10 mouse cellular contexts compared by ENCODE assay signal in genomic region chr19:57686596-57686995, GRCm38 (mm10).
A peak's percentile ranks its signal among the peaks of the same experiment; 100 is the strongest.
DNase-seq lines count a peak whose midpoint lies in the region; ATAC-seq lines count a peak whose summit lies in the region.
"Had no signal": no experiment of that assay in that cellular context is flagged by ENCODE, and none has a peak within 500 bp of the region (broad histone marks: within the 10 kb centered on the region; RNA-seq: fewer than 3 reads in every experiment).

No protein-coding gene starts in this region.

- DNase-seq in forebrain, embryonic 14.5 days (ENCODE audit: low spot score) = peak; percentile 41
- no peak for DNase-seq in neural tube, embryonic 10.5 days (ENCODE audit: extremely low spot score, low spot score)
- peak; percentile 33 to 64 for DNase-seq in left cerebral cortex, postnatal 14 days (ENCODE audit: low spot score in 2 of 2)
- no peak for DNase-seq in kidney, postnatal 36 days
- no peak for DNase-seq in kidney, postnatal 4 days

- H3K27ac ChIP-seq in forebrain, embryonic 14.5 days (ENCODE audit: low read depth, low read length) = no peak overlapping the region
- H3K27ac ChIP-seq in forebrain, embryonic 12.5 days = no peak overlapping the region
- H3K27ac ChIP-seq in neural tube, embryonic 13.5 days (replicated peaks) = peak overlapping the region; percentile 61
- H3K27ac ChIP-seq: embryonic facial prominence, embryonic 12.5 days; intestine, embryonic 15.5 days had no signal

- WGBS in forebrain, embryonic 14.5 days = 75% methylated on average over 20 of the region's 20 CpGs
- 82% methylated on average over 20 of the region's 20 CpGs for WGBS in forebrain, embryonic 12.5 days
- 70% methylated on average over 20 of the region's 20 CpGs for WGBS in neural tube, embryonic 13.5 days

- H3K4me3 ChIP-seq in forebrain, embryonic 14.5 days (ENCODE audit: low read depth, low read length) = no peak overlapping the region
- no peak overlapping the region for H3K4me3 ChIP-seq in forebrain, embryonic 12.5 days (replicated peaks)
- H3K4me3 ChIP-seq in neural tube, embryonic 13.5 days = no peak overlapping the region
- H3K4me3 ChIP-seq: embryonic facial prominence, embryonic 12.5 days; intestine, embryonic 15.5 days had no signal

- intact Hi-C loops in left cerebral cortex, postnatal 14 days (cut with DNase I) = no loop called here

- H3K9ac ChIP-seq in forebrain, embryonic 14.5 days (ENCODE audit: low read length) = no peak overlapping the region
- H3K9ac ChIP-seq in forebrain, embryonic 12.5 days = no peak overlapping the region
- no peak overlapping the region for H3K9ac ChIP-seq in neural tube, embryonic 13.5 days
- H3K9ac ChIP-seq: embryonic facial prominence, embryonic 12.5 days; intestine, embryonic 15.5 days had no signal

- H3K4me2 ChIP-seq in forebrain, embryonic 14.5 days (ENCODE audit: low read length) = no peak overlapping the region
- no peak overlapping the region for H3K4me2 ChIP-seq in forebrain, embryonic 12.5 days
- H3K4me2 ChIP-seq in neural tube, embryonic 13.5 days = no peak overlapping the region
- H3K4me2 ChIP-seq: embryonic facial prominence, embryonic 12.5 days; intestine, embryonic 15.5 days had no signal

- no peaks in the 10 kb centered on the region for H3K9me3 ChIP-seq in forebrain, embryonic 14.5 days (replicated peaks; ENCODE audit: control insufficient read depth, low read length)
- no peaks in the 10 kb centered on the region for H3K9me3 ChIP-seq in forebrain, embryonic 12.5 days
- H3K9me3 ChIP-seq in neural tube, embryonic 13.5 days = no peaks in the 10 kb centered on the region
- H3K9me3 ChIP-seq: embryonic facial prominence, embryonic 12.5 days; intestine, embryonic 15.5 days had no signal

- peaks cover 8% of the 10 kb centered on the region; the same call in 1 of the 2 replicates for H3K36me3 ChIP-seq in forebrain, embryonic 14.5 days (ENCODE audit: control insufficient read depth, insufficient read depth, low read length)
- H3K36me3 ChIP-seq in forebrain, embryonic 12.5 days (replicated peaks) = peaks cover 6% of the 10 kb centered on the region
- H3K36me3 ChIP-seq in neural tube, embryonic 13.5 days = peaks cover 5% of the 10 kb centered on the region; the same call in 1 of the 2 replicates

- H3K27me3 ChIP-seq in forebrain, embryonic 14.5 days (replicated peaks; ENCODE audit: control insufficient read depth, insufficient read depth, low read length) = no peaks in the 10 kb centered on the region
- H3K27me3 ChIP-seq in forebrain, embryonic 12.5 days = no peaks in the 10 kb centered on the region
- H3K27me3 ChIP-seq in neural tube, embryonic 13.5 days = no peaks in the 10 kb centered on the region
- H3K27me3 ChIP-seq: embryonic facial prominence, embryonic 12.5 days; intestine, embryonic 15.5 days had no signal

- no peak; the same call in 1 of the 2 replicates for ATAC-seq in forebrain, embryonic 14.5 days
- ATAC-seq in forebrain, embryonic 12.5 days (ENCODE audit: low FRiP score) = no peak
- ATAC-seq in neural tube, embryonic 13.5 days (ENCODE audit: low read depth) = peak; percentile 66
- no peak for ATAC-seq in CD4-positive, CD25-positive, alpha-beta regulatory T cell, adult 4 months
- ATAC-seq: intestine, embryonic 15.5 days had no signal

- H3K4me1 ChIP-seq in forebrain, embryonic 14.5 days (ENCODE audit: control insufficient read depth, insufficient read depth, low read length) = no peaks in the 10 kb centered on the region
- H3K4me1 ChIP-seq in forebrain, embryonic 12.5 days = no peaks in the 10 kb centered on the region
- peaks cover 19% of the 10 kb centered on the region for H3K4me1 ChIP-seq in neural tube, embryonic 13.5 days (replicated peaks)
- H3K4me1 ChIP-seq: embryonic facial prominence, embryonic 12.5 days; intestine, embryonic 15.5 days had no signal

Comparison
In these comparisons a context has a peak if more than half of its experiments do, and no peak if none do; other contexts are left out.
1. DNase-seq: peak in forebrain, embryonic 14.5 days (single experiment) and left cerebral cortex, postnatal 14 days (2 of 2); none in neural tube, embryonic 10.5 days (single experiment), kidney, postnatal 36 days (0 of 2) and kidney, postnatal 4 days (0 of 2).